ENCODE assay signal across 8 mouse cellular contexts in the genomic region with DNA sequence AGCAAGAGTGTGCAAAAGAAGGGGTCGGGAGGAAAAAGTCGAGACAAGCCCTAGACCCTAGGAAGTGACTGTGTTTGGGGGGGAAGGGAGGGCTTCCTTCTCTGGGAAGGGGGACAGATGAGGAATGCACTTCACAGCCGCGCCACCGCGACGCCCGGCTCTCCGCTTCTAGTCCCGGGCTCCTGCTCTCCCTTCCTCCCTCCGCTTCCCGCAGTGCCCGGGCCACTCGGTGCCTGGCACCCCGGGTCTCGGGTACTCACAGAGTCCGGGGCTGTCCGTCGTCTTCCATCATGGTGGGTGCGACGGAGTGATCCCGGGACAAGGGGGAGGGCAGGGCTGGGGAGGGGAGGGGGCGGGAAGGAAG. TPM values are rescaled to one million over a fixed set of nuclear protein-coding genes. Genes with fewer than 3 reads are reported as not detected.
DNase-seq lines count a peak whose midpoint lies in the region; ATAC-seq and TF ChIP-seq lines count a peak whose summit lies in the region.

No protein-coding gene starts in this region.

- no peaks in the 10 kb centered on the region for H3K36me3 ChIP-seq in ES-E14 (ENCODE audit: control insufficient read depth, insufficient read depth, low read length, poor library complexity, severe bottlenecking)
- H3K36me3 ChIP-seq in hindbrain, embryonic 15.5 days: no peaks in the 10 kb centered on the region
- H3K36me3 ChIP-seq in midbrain, embryonic 15.5 days (replicated peaks): no peaks in the 10 kb centered on the region

- H3K4me3 ChIP-seq in ES-E14 (ENCODE audit: insufficient read depth in 1 of 2, low read depth in 1 of 2, low read length in 2 of 2, poor library complexity in 1 of 2, severe bottlenecking in 1 of 2): peak overlapping the region; percentile 85 to 98
- peak overlapping the region; percentile 95 for H3K4me3 ChIP-seq in hindbrain, embryonic 15.5 days
- H3K4me3 ChIP-seq in midbrain, embryonic 15.5 days: peak overlapping the region; percentile 83

- ATAC-seq in hindbrain, embryonic 15.5 days (ENCODE audit: low FRiP score, low read depth): peak; percentile 39
- ATAC-seq in midbrain, embryonic 15.5 days (replicated peaks): peak; percentile 50
- ATAC-seq in megakaryocyte-erythroid progenitor cell, adult 5-6 weeks (replicated peaks; ENCODE audit: low FRiP score, low TSS enrichment, poor library complexity, severe bottlenecking): no peak

- under 1% methylated on average over 17 of the region's 23 CpGs for WGBS in hindbrain, embryonic 15.5 days
- under 1% methylated on average over 22 of the region's 23 CpGs for WGBS in midbrain, embryonic 15.5 days

- DNase-seq in layer of hippocampus, postnatal 25 days (ENCODE audit: extremely low spot score in 1 of 2, low spot score in 1 of 2): peak; percentile 31 to 57
- DNase-seq in layer of hippocampus, adult 9-10 months (ENCODE audit: low spot score): no peak
- peak; percentile 28 for DNase-seq in ES-E14 (ENCODE audit: low read depth, low spot score)
- DNase-seq in c-Kit-negative CD71-positive TER-119-positive erythroid progenitor cells, embryonic 14.5 days (ENCODE audit: low read depth, low spot score): peak; percentile 36
- no peak for DNase-seq in adrenal gland, adult 2 months

- peaks cover 0 to 2% of the 10 kb centered on the region in 2 experiments; a peak in 1 of 4 replicates for H3K4me1 ChIP-seq in ES-E14 (ENCODE audit: control insufficient read depth in 2 of 2, insufficient read depth in 2 of 2, low read length in 2 of 2, poor library complexity in 1 of 2)
- peaks cover 25% of the 10 kb centered on the region for H3K4me1 ChIP-seq in hindbrain, embryonic 15.5 days (replicated peaks)
- H3K4me1 ChIP-seq in midbrain, embryonic 15.5 days: peaks cover 24% of the 10 kb centered on the region

- peak overlapping the region; percentile 89 for H3K27ac ChIP-seq in ES-E14 (ENCODE audit: insufficient read depth, low read depth, low read length, poor library complexity, severe bottlenecking)
- peak overlapping the region; percentile 94 for H3K27ac ChIP-seq in hindbrain, embryonic 15.5 days (replicated peaks)
- H3K27ac ChIP-seq in midbrain, embryonic 15.5 days: peak overlapping the region; percentile 94

- peak overlapping the region; percentile 88 for H3K4me2 ChIP-seq in hindbrain, embryonic 15.5 days
- H3K4me2 ChIP-seq in midbrain, embryonic 15.5 days: peak overlapping the region; percentile 92

- no peaks in the 10 kb centered on the region for H3K9me3 ChIP-seq in ES-E14 (ENCODE audit: control insufficient read depth, insufficient read depth, low read depth, low read length)
- H3K9me3 ChIP-seq in hindbrain, embryonic 15.5 days: no peaks in the 10 kb centered on the region
- H3K9me3 ChIP-seq in midbrain, embryonic 15.5 days: no peaks in the 10 kb centered on the region

- H3K9ac ChIP-seq in ES-E14 (ENCODE audit: insufficient read depth, low read depth, low read length, poor library complexity, severe bottlenecking): peak overlapping the region; percentile 97
- peak overlapping the region; percentile 93 for H3K9ac ChIP-seq in hindbrain, embryonic 15.5 days
- peak overlapping the region; percentile 83 for H3K9ac ChIP-seq in midbrain, embryonic 15.5 days

- in situ Hi-C loops in ES-E14 (cut with MboI; ENCODE audit: low sequenced_read_pairs in 2 of 2, unreplicated experiment in 2 of 2): no loop called here

- no peaks in the 10 kb centered on the region for H3K27me3 ChIP-seq in hindbrain, embryonic 15.5 days
- H3K27me3 ChIP-seq in midbrain, embryonic 15.5 days (replicated peaks): no peaks in the 10 kb centered on the region

TF ChIP-seq in ES-E14, 5 proteins besides CTCF, POLR2A, EP300 and RAD21:
- TF ChIP-seq ZNF384 (IDR thresholded peaks at IDR 0.05; ENCODE audit: low read depth, low read length): no peak
- TF ChIP-seq HCFC1 (IDR thresholded peaks at IDR 0.05; ENCODE audit: borderline replicate concordance, insufficient read depth, low read length): no peak
- TF ChIP-seq CHD2 (IDR thresholded peaks at IDR 0.05; ENCODE audit: low read depth, low read length): no peak
- TF ChIP-seq MAFK (IDR thresholded peaks at IDR 0.05; ENCODE audit: insufficient read depth, low read depth, low read length): no peak
- no peak for TF ChIP-seq ZC3H11A (IDR thresholded peaks at IDR 0.05; ENCODE audit: borderline replicate concordance, low read depth, low read length)
TF ChIP-seq in ES-E14: peak in this region for 0.

RNA-seq across cellular contexts. Expression of gene Tial1, which starts 0.7 kb away (rescaled TPM):
- 100 to 1,000 TPM in 1 of 2 experiments, 10 to 100 TPM in 1; 92.6 to 117 TPM for total RNA-seq in layer of hippocampus, postnatal 25 days (2021)
- 73.2 and 73.7 TPM in 2 replicates for total RNA-seq in ES-E14 (2012; rRNA removed)
- polyA plus RNA-seq in hindbrain, embryonic 15.5 days (2015; fragmentation: Nextera tagmentation; extraction: Ambion mirVana): 23.2 and 25.3 TPM in 2 replicates
- 25.3 and 32.2 TPM in 2 replicates for polyA plus RNA-seq in midbrain, embryonic 15.5 days (2015; fragmentation: Nextera tagmentation; extraction: Ambion mirVana)
- 10 to 100 TPM; 73.1 to 96.3 TPM for total RNA-seq in adrenal gland, adult 2 months (2021)
- polyA plus RNA-seq in adrenal gland, adult 2 months (2012; rRNA removed): 26.4 and 33.0 TPM in 2 replicates
- 189 and 238 TPM in 2 replicates for total RNA-seq in megakaryocyte-erythroid progenitor cell, adult 5-6 weeks (2014; fragmentation: Nextera tagmentation)
- 50.6 and 67.8 TPM in 2 replicates for total RNA-seq in megakaryocyte-erythroid progenitor cell, adult 5-6 weeks (2017)

RNA-seq across cellular contexts. Expression of gene Rgs10, which starts 42.3 kb away (rescaled TPM):
- 10 to 100 TPM; 42.3 to 48.8 TPM for total RNA-seq in layer of hippocampus, postnatal 25 days (2021)
- 5.4 and 6.2 TPM in 2 replicates for total RNA-seq in ES-E14 (2012; rRNA removed)
- polyA plus RNA-seq in hindbrain, embryonic 15.5 days (2015; fragmentation: Nextera tagmentation; extraction: Ambion mirVana): 58.9 and 59.3 TPM in 2 replicates
- 43.0 and 50.4 TPM in 2 replicates for polyA plus RNA-seq in midbrain, embryonic 15.5 days (2015; fragmentation: Nextera tagmentation; extraction: Ambion mirVana)
- total RNA-seq in adrenal gland, adult 2 months (2021): 10 to 100 TPM; 10.5 to 23.8 TPM
- 9.1 and 11.9 TPM in 2 replicates for polyA plus RNA-seq in adrenal gland, adult 2 months (2012; rRNA removed)
- 152 and 177 TPM in 2 replicates for total RNA-seq in megakaryocyte-erythroid progenitor cell, adult 5-6 weeks (2014; fragmentation: Nextera tagmentation)
- total RNA-seq in megakaryocyte-erythroid progenitor cell, adult 5-6 weeks (2017): 119 and 210 TPM in 2 replicates

Comparison
In these comparisons a context has a peak if more than half of its experiments do, and no peak if none do; other contexts are left out.
1. DNase-seq: peak in layer of hippocampus, postnatal 25 days (2 of 2), ES-E14 (single experiment) and c-Kit-negative CD71-positive TER-119-positive erythroid progenitor cells, embryonic 14.5 days (single experiment); none in layer of hippocampus, adult 9-10 months (single experiment) and adrenal gland, adult 2 months (single experiment).
2. Peak in every context shown above with its lines, with median percentiles within 50 percentile points of each other: H3K27ac ChIP-seq, H3K4me3 ChIP-seq and H3K9ac ChIP-seq.